Mouse (Mus musculus): ENCODE measurements at regions not wholly inside any gene's neighbourhood (a gene's known extent, or its start where the extent isn't known, plus 50 kb on each side); places are given as distances from the start of the nearest gene placed in this dataset.

GRCm38 (mm10) chr15:25295753-25296152 lies 117.8 kb downstream of the Basp1 start:
- Histone ChIP-seq H3K9ac (replicated peaks) (no peak overlapping the region), H3K27me3 (ENCODE audit: insufficient read depth, low read length) (no peaks in the 10 kb centered on the region), H3K9me3 (ENCODE audit: low read length) (no peaks in the 10 kb centered on the region), H3K4me1 (ENCODE audit: insufficient read depth) (no peaks in the 10 kb centered on the region), H3K27ac (ENCODE audit: low read depth) (no peak overlapping the region), H3K4me3 (ENCODE audit: low read depth, low read length) (no peak overlapping the region), H3K36me3 (replicated peaks; ENCODE audit: insufficient read depth, low read length) (no peaks in the 10 kb centered on the region), H3K4me2 (ENCODE audit: low read depth, low read length) (no peak overlapping the region)
- DNase-seq (no peak), ATAC-seq (no peak)
- no peak for TF ChIP-seq CTCF (IDR thresholded peaks at IDR 0.05; ENCODE audit: low read depth)
- no peak for TF ChIP-seq EP300 (IDR thresholded peaks at IDR 0.05; ENCODE audit: low read depth)
- WGBS (ENCODE audit: insufficient replicate concordance) = 85% methylated on average over 6 of the region's 6 CpGs

GRCm38 (mm10) chr15:25291231-25291691 lies 122.3 kb downstream of the Basp1 start:
- Histone ChIP-seq H3K4me1 (ENCODE audit: insufficient read depth) (no peaks in the 10 kb centered on the region), H3K4me2 (ENCODE audit: low read depth, low read length) (no peak overlapping the region), H3K4me3 (ENCODE audit: low read depth, low read length) (no peak overlapping the region), H3K27ac (ENCODE audit: low read depth) (no peak overlapping the region), H3K27me3 (ENCODE audit: insufficient read depth, low read length) (no peaks in the 10 kb centered on the region), H3K36me3 (replicated peaks; ENCODE audit: insufficient read depth, low read length) (no peaks in the 10 kb centered on the region), H3K9ac (replicated peaks) (no peak overlapping the region), H3K9me3 (ENCODE audit: low read length) (no peaks in the 10 kb centered on the region)
- ATAC-seq (no peak), DNase-seq (no peak)
- TF ChIP-seq CTCF (IDR thresholded peaks at IDR 0.05; ENCODE audit: low read depth) (no peak), EP300 (IDR thresholded peaks at IDR 0.05; ENCODE audit: low read depth) (no peak)
- WGBS (ENCODE audit: insufficient replicate concordance) = 77% methylated on average over 10 of the region's 10 CpGs

GRCm38 (mm10) chr15:25287850-25288249 lies 125.7 kb downstream of the Basp1 start:
- 21% methylated on average over 3 of the region's 3 CpGs for WGBS (ENCODE audit: insufficient replicate concordance)

GRCm38 (mm10) chr15:25284354-25285199 lies 129.0 kb downstream of the Basp1 start:
- TF ChIP-seq CTCF (IDR thresholded peaks at IDR 0.05; ENCODE audit: low read depth) (no peak), EP300 (IDR thresholded peaks at IDR 0.05; ENCODE audit: low read depth) (no peak)
- no peak overlapping the region for H3K9ac ChIP-seq (replicated peaks)
- H3K4me1 ChIP-seq (ENCODE audit: insufficient read depth) = no peaks in the 10 kb centered on the region
- H3K27me3 ChIP-seq (ENCODE audit: insufficient read depth, low read length) = no peaks in the 10 kb centered on the region
- no peaks in the 10 kb centered on the region for H3K36me3 ChIP-seq (replicated peaks; ENCODE audit: insufficient read depth, low read length)
- H3K9me3 ChIP-seq (ENCODE audit: low read length) = no peaks in the 10 kb centered on the region
- WGBS (ENCODE audit: insufficient replicate concordance) = 81% methylated on average over 17 of the region's 17 CpGs
- DNase-seq = peak; percentile 38
- no peak overlapping the region for H3K4me3 ChIP-seq (ENCODE audit: low read depth, low read length)
- H3K27ac ChIP-seq (ENCODE audit: low read depth) = no peak overlapping the region
- no peak for ATAC-seq
- H3K4me2 ChIP-seq (ENCODE audit: low read depth, low read length) = no peak overlapping the region

More at GRCm38 (mm10) chr15:25287850-25288249, 125.7 kb downstream of the Basp1 start:
- H3K4me3 ChIP-seq (ENCODE audit: low read depth, low read length) = no peak overlapping the region
- DNase-seq (no peak), ATAC-seq (peak; percentile 66)
- H3K4me2 ChIP-seq (ENCODE audit: low read depth, low read length) = no peak overlapping the region
- TF ChIP-seq CTCF (IDR thresholded peaks at IDR 0.05; ENCODE audit: low read depth) (no peak), EP300 (IDR thresholded peaks at IDR 0.05; ENCODE audit: low read depth) (no peak)
- H3K27me3 ChIP-seq (ENCODE audit: insufficient read depth, low read length) = no peaks in the 10 kb centered on the region
- H3K9me3 ChIP-seq (ENCODE audit: low read length) = no peaks in the 10 kb centered on the region
- no peak overlapping the region for H3K27ac ChIP-seq (ENCODE audit: low read depth)
- no peak overlapping the region for H3K9ac ChIP-seq (replicated peaks)
- H3K4me1 ChIP-seq (ENCODE audit: insufficient read depth) = no peaks in the 10 kb centered on the region
- H3K36me3 ChIP-seq (replicated peaks; ENCODE audit: insufficient read depth, low read length) = no peaks in the 10 kb centered on the region

GRCm38 (mm10) chr15:25283713-25284112 lies 129.9 kb downstream of the Basp1 start:
- H3K4me3 ChIP-seq (ENCODE audit: low read depth, low read length) = no peak overlapping the region
- no peaks in the 10 kb centered on the region for H3K27me3 ChIP-seq (ENCODE audit: insufficient read depth, low read length)
- H3K9ac ChIP-seq (replicated peaks) = no peak overlapping the region
- no peaks in the 10 kb centered on the region for H3K36me3 ChIP-seq (replicated peaks; ENCODE audit: insufficient read depth, low read length)
- DNase-seq (no peak), ATAC-seq (no peak)
- WGBS (ENCODE audit: insufficient replicate concordance) = 81% methylated on average over 2 of the region's 2 CpGs
- H3K9me3 ChIP-seq (ENCODE audit: low read length) = no peaks in the 10 kb centered on the region
- no peak overlapping the region for H3K27ac ChIP-seq (ENCODE audit: low read depth)
- no peak overlapping the region for H3K4me2 ChIP-seq (ENCODE audit: low read depth, low read length)
- no peak for TF ChIP-seq CTCF (IDR thresholded peaks at IDR 0.05; ENCODE audit: low read depth)
- no peak for TF ChIP-seq EP300 (IDR thresholded peaks at IDR 0.05; ENCODE audit: low read depth)
- H3K4me1 ChIP-seq (ENCODE audit: insufficient read depth) = no peaks in the 10 kb centered on the region

GRCm38 (mm10) chr15:25282346-25282745 lies 131.2 kb downstream of the Basp1 start:
- H3K27ac ChIP-seq (ENCODE audit: low read depth) = no peak overlapping the region
- H3K4me1 ChIP-seq (ENCODE audit: insufficient read depth) = no peaks in the 10 kb centered on the region
- no peak for TF ChIP-seq EP300 (IDR thresholded peaks at IDR 0.05; ENCODE audit: low read depth)
- TF ChIP-seq CTCF (IDR thresholded peaks at IDR 0.05; ENCODE audit: low read depth) = no peak
- H3K9ac ChIP-seq (replicated peaks) = no peak overlapping the region
- H3K9me3 ChIP-seq (ENCODE audit: low read length) = no peaks in the 10 kb centered on the region
- no peak for ATAC-seq
- no peaks in the 10 kb centered on the region for H3K27me3 ChIP-seq (ENCODE audit: insufficient read depth, low read length)
- no peak overlapping the region for H3K4me3 ChIP-seq (ENCODE audit: low read depth, low read length)
- no peak for DNase-seq
- WGBS (ENCODE audit: insufficient replicate concordance) = 50% methylated on average over 9 of the region's 9 CpGs
- H3K4me2 ChIP-seq (ENCODE audit: low read depth, low read length) = no peak overlapping the region
- H3K36me3 ChIP-seq (replicated peaks; ENCODE audit: insufficient read depth, low read length) = no peaks in the 10 kb centered on the region
